Mouse (Mus musculus): ENCODE results near the gene Cdk12. TPM values are rescaled to one million over a fixed set of nuclear protein-coding genes. Genes with fewer than 3 reads are reported as not detected.

Cdk12 gene
- polyA plus RNA-seq, 1 experiment, result 29.6 TPM

DNA sequence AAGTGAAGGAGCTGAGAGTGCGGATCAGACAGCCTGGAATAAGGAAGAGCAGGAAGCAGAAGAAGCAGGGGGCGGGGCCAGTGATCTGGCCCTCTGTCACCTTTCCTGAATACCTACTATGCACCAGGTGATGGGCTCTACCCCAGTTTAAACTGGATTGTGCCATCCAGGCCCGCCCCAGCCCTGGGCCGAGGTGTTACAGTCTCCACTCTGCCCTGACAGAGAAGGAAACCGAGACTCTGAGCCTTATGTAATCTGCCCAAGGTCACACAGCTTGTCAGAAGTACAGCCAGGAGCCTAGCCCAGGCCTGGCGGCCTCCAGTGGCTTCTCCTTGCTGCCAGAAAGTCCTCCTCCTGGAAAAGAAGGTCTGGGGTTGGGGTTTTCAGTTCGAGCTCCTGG lies 94.9 kb downstream of the Cdk12 start:
- TF ChIP-seq POLR2A (IDR thresholded peaks at IDR 0.05; ENCODE audit: borderline replicate concordance, low read depth, low read length), result no peak
- no peak for TF ChIP-seq CTCF (IDR thresholded peaks at IDR 0.05; ENCODE audit: low read depth, low read length)
- no peak overlapping the region for H3K27ac ChIP-seq (ENCODE audit: insufficient read depth, low read depth, low read length)

DNA sequence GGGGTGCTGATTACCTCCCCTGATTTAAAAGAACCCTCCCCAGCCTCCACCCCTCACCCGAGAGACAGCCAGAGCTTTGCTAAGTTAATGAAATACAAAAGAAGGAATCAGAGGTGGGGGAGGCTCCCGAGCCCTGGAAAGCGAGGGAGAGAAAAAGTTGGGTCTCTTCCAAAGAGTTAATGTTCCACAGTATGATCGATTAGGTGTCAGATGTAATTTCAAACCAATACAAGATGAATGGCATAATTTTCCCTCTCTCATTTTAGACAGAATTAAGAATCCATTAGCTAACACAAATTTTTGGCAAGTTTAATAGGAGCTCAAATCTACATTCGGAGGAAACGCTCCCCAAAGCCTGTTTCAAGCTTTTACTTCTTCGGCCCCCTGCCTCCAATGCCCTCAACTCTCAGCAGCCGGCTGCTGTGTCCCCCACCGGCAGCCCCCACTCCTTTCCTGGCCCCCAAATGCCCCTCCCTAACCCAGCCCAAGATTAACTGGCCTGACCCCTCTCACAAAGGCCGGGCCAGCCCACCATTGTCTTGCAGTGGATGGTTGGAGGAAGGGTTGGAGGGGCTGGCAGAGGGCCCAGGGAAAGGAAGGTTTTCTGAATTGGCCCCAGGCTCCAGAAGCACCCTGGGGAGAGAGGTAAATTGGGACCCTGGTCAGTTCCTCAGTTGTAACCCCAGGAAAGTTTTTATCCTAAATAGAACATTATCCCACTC lies 95.8 kb downstream of the Cdk12 start:
- Histone ChIP-seq H3K4me1 (ENCODE audit: control insufficient read depth, insufficient read depth, low read length) (no peaks in the 10 kb centered on the region; the same call in 1 of the 2 replicates), H3K4me3 (ENCODE audit: insufficient read depth, low read length) (no peak overlapping the region), H3K27ac (ENCODE audit: insufficient read depth, low read depth, low read length) (no peak overlapping the region)
- no peak for TF ChIP-seq CTCF (IDR thresholded peaks at IDR 0.05; ENCODE audit: low read depth, low read length)
- TF ChIP-seq POLR2A (IDR thresholded peaks at IDR 0.05; ENCODE audit: borderline replicate concordance, low read depth, low read length), result no peak

More for the DNA sequence above, 94.9 kb downstream of the Cdk12 start:
- H3K4me3 ChIP-seq (ENCODE audit: insufficient read depth, low read length), result no peak overlapping the region
- H3K4me1 ChIP-seq (ENCODE audit: control insufficient read depth, insufficient read depth, low read length), result no peaks in the 10 kb centered on the region; the same call in 1 of the 2 replicates

- Histone ChIP-seq H3K27ac (ENCODE audit: insufficient read depth, low read depth, low read length) (no peak overlapping the region), H3K4me3 (ENCODE audit: insufficient read depth, low read length) (no peak overlapping the region), H3K4me1 (ENCODE audit: control insufficient read depth, insufficient read depth, low read length) (no peaks in the 10 kb centered on the region)
- no peak for TF ChIP-seq CTCF (IDR thresholded peaks at IDR 0.05; ENCODE audit: low read depth, low read length)
- TF ChIP-seq POLR2A (IDR thresholded peaks at IDR 0.05; ENCODE audit: borderline replicate concordance, low read depth, low read length), result no peak
These were observed 111.0 kb downstream of the Cdk12 start for GRCm38 (mm10) chr11:98313790-98314323.

- H3K4me1 ChIP-seq (ENCODE audit: control insufficient read depth, insufficient read depth, low read length), result no peaks in the 10 kb centered on the region
- TF ChIP-seq POLR2A (IDR thresholded peaks at IDR 0.05; ENCODE audit: borderline replicate concordance, low read depth, low read length) (no peak), CTCF (IDR thresholded peaks at IDR 0.05; ENCODE audit: low read depth, low read length) (no peak)
- no peak overlapping the region for H3K4me3 ChIP-seq (ENCODE audit: insufficient read depth, low read length)
- H3K27ac ChIP-seq (ENCODE audit: insufficient read depth, low read depth, low read length), result no peak overlapping the region
These were observed 114.6 kb downstream of the Cdk12 start for GRCm38 (mm10) chr11:98317479-98317878.

GRCm38 (mm10) chr11:98318421-98319116 lies 115.7 kb downstream of the Cdk12 start:
- Histone ChIP-seq H3K27ac (ENCODE audit: insufficient read depth, low read depth, low read length) (no peak overlapping the region), H3K4me1 (ENCODE audit: control insufficient read depth, insufficient read depth, low read length) (no peaks in the 10 kb centered on the region), H3K4me3 (ENCODE audit: insufficient read depth, low read length) (no peak overlapping the region)
- TF ChIP-seq CTCF (IDR thresholded peaks at IDR 0.05; ENCODE audit: low read depth, low read length) (no peak), POLR2A (IDR thresholded peaks at IDR 0.05; ENCODE audit: borderline replicate concordance, low read depth, low read length) (no peak)

GRCm38 (mm10) chr11:98319120-98319519 lies 116.3 kb downstream of the Cdk12 start:
- TF ChIP-seq POLR2A (IDR thresholded peaks at IDR 0.05; ENCODE audit: borderline replicate concordance, low read depth, low read length), result no peak
- no peak for TF ChIP-seq CTCF (IDR thresholded peaks at IDR 0.05; ENCODE audit: low read depth, low read length)
- no peak overlapping the region for H3K4me3 ChIP-seq (ENCODE audit: insufficient read depth, low read length)
- no peaks in the 10 kb centered on the region for H3K4me1 ChIP-seq (ENCODE audit: control insufficient read depth, insufficient read depth, low read length)
- H3K27ac ChIP-seq (ENCODE audit: insufficient read depth, low read depth, low read length), result no peak overlapping the region

GRCm38 (mm10) chr11:98319544-98319943 lies 116.7 kb downstream of the Cdk12 start:
- H3K27ac ChIP-seq (ENCODE audit: insufficient read depth, low read depth, low read length), result no peak overlapping the region
- no peak for TF ChIP-seq CTCF (IDR thresholded peaks at IDR 0.05; ENCODE audit: low read depth, low read length)
- no peak for TF ChIP-seq POLR2A (IDR thresholded peaks at IDR 0.05; ENCODE audit: borderline replicate concordance, low read depth, low read length)
- no peak overlapping the region for H3K4me3 ChIP-seq (ENCODE audit: insufficient read depth, low read length)
- H3K4me1 ChIP-seq (ENCODE audit: control insufficient read depth, insufficient read depth, low read length), result no peaks in the 10 kb centered on the region

DNA sequence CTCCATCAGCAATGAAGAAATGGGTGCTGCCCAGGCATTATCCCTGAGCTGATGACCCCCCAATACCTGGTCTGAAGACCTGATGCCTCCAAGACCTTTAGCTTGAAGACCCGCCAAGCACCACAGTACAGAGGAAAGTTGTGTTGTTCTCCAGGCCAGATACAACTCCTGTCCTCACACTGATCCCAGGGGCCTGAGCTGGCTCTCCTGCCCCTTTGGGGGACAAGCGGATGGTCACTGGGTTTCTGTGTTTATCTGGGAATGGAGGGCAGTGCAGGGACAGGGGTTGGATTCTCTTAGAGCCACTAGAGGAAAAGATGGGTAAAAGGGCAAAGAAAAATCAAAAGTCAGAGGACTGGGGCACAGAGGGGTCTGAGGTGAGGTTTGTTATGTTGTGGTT lies 117.1 kb downstream of the Cdk12 start:
- H3K27ac ChIP-seq (ENCODE audit: insufficient read depth, low read depth, low read length), result no peak overlapping the region
- TF ChIP-seq POLR2A (IDR thresholded peaks at IDR 0.05; ENCODE audit: borderline replicate concordance, low read depth, low read length), result no peak
- TF ChIP-seq CTCF (IDR thresholded peaks at IDR 0.05; ENCODE audit: low read depth, low read length), result no peak
- no peak overlapping the region for H3K4me3 ChIP-seq (ENCODE audit: insufficient read depth, low read length)
- H3K4me1 ChIP-seq (ENCODE audit: control insufficient read depth, insufficient read depth, low read length), result no peaks in the 10 kb centered on the region

DNA sequence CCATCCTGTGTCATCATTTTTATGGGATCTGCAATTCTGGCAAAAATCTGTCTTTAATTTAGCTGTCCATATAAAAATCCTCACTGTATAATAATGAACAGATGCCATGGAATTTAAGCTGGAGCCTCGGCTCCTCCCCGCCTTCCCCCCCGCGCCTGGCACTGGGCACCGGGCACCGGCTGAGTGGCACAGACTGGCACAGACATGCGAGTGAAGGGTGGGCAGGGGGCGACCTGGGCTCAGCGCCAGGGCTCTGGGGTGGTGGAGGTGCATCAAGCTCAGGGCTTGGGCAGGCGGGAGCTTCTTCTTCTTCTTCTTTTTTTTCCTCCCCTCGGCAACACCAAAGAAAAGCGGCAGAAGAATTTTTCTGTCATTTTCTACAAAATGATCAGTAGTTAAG lies 117.5 kb downstream of the Cdk12 start:
- Histone ChIP-seq H3K27ac (ENCODE audit: insufficient read depth, low read depth, low read length) (no peak overlapping the region), H3K4me1 (ENCODE audit: control insufficient read depth, insufficient read depth, low read length) (no peaks in the 10 kb centered on the region), H3K4me3 (ENCODE audit: insufficient read depth, low read length) (no peak overlapping the region)
- no peak for TF ChIP-seq POLR2A (IDR thresholded peaks at IDR 0.05; ENCODE audit: borderline replicate concordance, low read depth, low read length)
- TF ChIP-seq CTCF (IDR thresholded peaks at IDR 0.05; ENCODE audit: low read depth, low read length), result no peak

All from bone marrow macrophage, adult 2 months (primary cell).